Mouse (Mus musculus): ENCODE measurements around the gene Psmd9. TPM values are rescaled to one million over a fixed set of nuclear protein-coding genes. Genes with fewer than 3 reads are reported as not detected.

The Psmd9 gene
- 27.1 and 27.9 TPM in 2 replicates for polyA plus RNA-seq (2012; rRNA removed)

DNA sequence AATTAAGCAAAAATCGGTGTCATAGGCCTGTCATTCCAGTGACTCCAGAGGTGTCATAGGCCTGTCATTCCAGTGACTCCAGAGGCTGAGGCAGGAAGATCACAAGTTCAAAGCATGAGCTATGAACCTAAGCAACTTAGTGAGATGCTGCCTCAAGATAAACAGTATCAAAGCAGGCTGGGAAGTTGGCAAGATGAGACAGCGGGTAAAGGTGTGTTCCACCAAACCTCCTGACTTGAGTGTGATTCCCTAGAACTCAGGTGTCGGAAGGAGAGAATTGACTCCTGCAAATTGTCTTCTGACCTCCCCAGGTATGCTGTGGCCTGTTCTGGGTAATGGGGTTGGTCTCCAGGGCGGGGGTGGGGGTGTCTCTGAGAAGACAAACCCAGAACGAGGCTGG, at the start of gene Psmd9:
TSS of gene Psmd9 (plus strand) at position 130 of the 400 bp plus-strand sequence.
- no peak for TF ChIP-seq CTCF (IDR thresholded peaks at IDR 0.05; ENCODE audit: extremely low read depth, insufficient read depth, low read length)
- TF ChIP-seq POLR2A (IDR thresholded peaks at IDR 0.05; ENCODE audit: extremely low read depth, insufficient read depth, low read length) = no peak
- no peak within 1 kb of the TSS for H3K4me3 ChIP-seq (ENCODE audit: insufficient read depth, low read length)
- no peaks in the 10 kb centered on the region for H3K4me1 ChIP-seq (ENCODE audit: control insufficient read depth, insufficient read depth, low read length)
- H3K27ac ChIP-seq (ENCODE audit: insufficient read depth, low read length) = no peak within 1 kb of the TSS

DNA sequence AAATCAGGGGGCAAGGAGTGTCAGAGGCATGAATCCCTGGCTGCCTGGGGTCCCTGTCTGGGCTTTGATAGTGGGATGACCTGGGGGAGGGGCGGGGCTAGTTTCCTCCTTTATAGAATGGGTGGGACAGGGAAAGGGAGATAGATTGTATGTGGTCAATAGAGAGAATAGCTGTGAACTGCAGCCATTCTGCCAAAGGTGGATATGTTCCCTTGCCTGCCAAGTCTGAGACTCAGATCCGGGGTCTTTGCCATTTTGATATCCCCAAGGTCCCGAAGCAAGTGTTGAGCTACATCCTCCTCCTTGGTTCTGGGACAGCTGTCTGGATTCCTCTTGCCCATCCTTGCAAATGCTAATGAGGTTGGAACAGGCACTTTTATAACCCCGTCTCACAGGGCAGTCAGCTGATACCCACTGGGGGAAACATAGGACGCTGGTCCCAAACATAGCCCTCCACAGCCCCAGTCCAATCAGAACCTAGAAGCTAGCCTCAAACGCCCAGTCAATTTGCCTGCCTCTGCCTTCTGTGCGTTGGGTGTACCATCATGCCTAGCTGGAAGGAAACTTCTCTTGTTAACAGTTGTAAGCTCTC, 48.5 kb upstream of the Psmd9 start:
- TF ChIP-seq POLR2A (IDR thresholded peaks at IDR 0.05; ENCODE audit: extremely low read depth, insufficient read depth, low read length) (no peak), CTCF (IDR thresholded peaks at IDR 0.05; ENCODE audit: extremely low read depth, insufficient read depth, low read length) (no peak)
- Histone ChIP-seq H3K4me3 (ENCODE audit: insufficient read depth, low read length) (no peak overlapping the region), H3K4me1 (ENCODE audit: control insufficient read depth, insufficient read depth, low read length) (no peaks in the 10 kb centered on the region), H3K27ac (ENCODE audit: insufficient read depth, low read length) (no peak overlapping the region)

- no peak overlapping the region for H3K27ac ChIP-seq (ENCODE audit: insufficient read depth, low read length)
- H3K4me1 ChIP-seq (ENCODE audit: control insufficient read depth, insufficient read depth, low read length) = no peaks in the 10 kb centered on the region
- TF ChIP-seq POLR2A (IDR thresholded peaks at IDR 0.05; ENCODE audit: extremely low read depth, insufficient read depth, low read length) (no peak), CTCF (IDR thresholded peaks at IDR 0.05; ENCODE audit: extremely low read depth, insufficient read depth, low read length) (peak; percentile 34; the same call in 1 of the 2 replicates)
- no peak overlapping the region for H3K4me3 ChIP-seq (ENCODE audit: insufficient read depth, low read length)
These were observed 47.0 kb upstream of the Psmd9 start for GRCm38 (mm10) chr5:123122181-123122580.

DNA sequence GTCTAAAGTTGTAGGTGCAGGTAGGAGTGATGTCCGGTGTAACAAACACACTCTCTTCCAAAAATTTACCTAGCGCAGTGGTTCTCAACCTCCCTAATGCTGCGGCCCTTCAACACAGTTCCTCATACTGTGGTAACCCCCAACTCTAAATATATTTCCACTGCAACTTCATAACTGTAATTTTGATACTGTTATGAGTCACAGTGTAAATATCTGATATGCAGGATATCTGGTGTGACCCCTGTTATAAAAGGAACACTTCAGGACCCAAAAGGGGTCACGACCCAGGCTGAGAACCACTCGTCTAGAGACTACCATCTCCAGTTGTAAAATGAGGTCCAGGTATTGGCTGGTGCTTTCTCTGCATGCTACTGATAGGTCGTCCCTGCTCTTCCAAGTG, 44.1 kb upstream of the Psmd9 start:
- TF ChIP-seq CTCF (IDR thresholded peaks at IDR 0.05; ENCODE audit: extremely low read depth, insufficient read depth, low read length) (no peak), POLR2A (IDR thresholded peaks at IDR 0.05; ENCODE audit: extremely low read depth, insufficient read depth, low read length) (no peak)
- Histone ChIP-seq H3K27ac (ENCODE audit: insufficient read depth, low read length) (no peak overlapping the region), H3K4me1 (ENCODE audit: control insufficient read depth, insufficient read depth, low read length) (no peaks in the 10 kb centered on the region; the same call in 1 of the 2 replicates), H3K4me3 (ENCODE audit: insufficient read depth, low read length) (no peak overlapping the region)

GRCm38 (mm10) chr5:123125638-123126406, 43.4 kb upstream of the Psmd9 start:
- no peak for TF ChIP-seq POLR2A (IDR thresholded peaks at IDR 0.05; ENCODE audit: extremely low read depth, insufficient read depth, low read length)
- TF ChIP-seq CTCF (IDR thresholded peaks at IDR 0.05; ENCODE audit: extremely low read depth, insufficient read depth, low read length) = no peak
- H3K4me1 ChIP-seq (ENCODE audit: control insufficient read depth, insufficient read depth, low read length) = peaks cover 2% of the 10 kb centered on the region
- no peak overlapping the region for H3K27ac ChIP-seq (ENCODE audit: insufficient read depth, low read length)
- H3K4me3 ChIP-seq (ENCODE audit: insufficient read depth, low read length) = no peak overlapping the region

GRCm38 (mm10) chr5:123127031-123127430, 42.2 kb upstream of the Psmd9 start:
- TF ChIP-seq CTCF (IDR thresholded peaks at IDR 0.05; ENCODE audit: extremely low read depth, insufficient read depth, low read length) (no peak), POLR2A (IDR thresholded peaks at IDR 0.05; ENCODE audit: extremely low read depth, insufficient read depth, low read length) (no peak)
- H3K27ac ChIP-seq (ENCODE audit: insufficient read depth, low read length) = no peak overlapping the region
- no peak overlapping the region for H3K4me3 ChIP-seq (ENCODE audit: insufficient read depth, low read length)

GRCm38 (mm10) chr5:123128426-123129169, 40.6 kb upstream of the Psmd9 start:
- Histone ChIP-seq H3K27ac (ENCODE audit: insufficient read depth, low read length) (no peak overlapping the region), H3K4me1 (ENCODE audit: control insufficient read depth, insufficient read depth, low read length) (peaks cover 2% of the 10 kb centered on the region), H3K4me3 (ENCODE audit: insufficient read depth, low read length) (no peak overlapping the region)
- no peak for TF ChIP-seq CTCF (IDR thresholded peaks at IDR 0.05; ENCODE audit: extremely low read depth, insufficient read depth, low read length)
- no peak for TF ChIP-seq POLR2A (IDR thresholded peaks at IDR 0.05; ENCODE audit: extremely low read depth, insufficient read depth, low read length)

More at GRCm38 (mm10) chr5:123127031-123127430, 42.2 kb upstream of the Psmd9 start:
- H3K4me1 ChIP-seq (ENCODE audit: control insufficient read depth, insufficient read depth, low read length) = peaks cover 2% of the 10 kb centered on the region

- no peak overlapping the region for H3K27ac ChIP-seq (ENCODE audit: insufficient read depth, low read length)
- H3K4me3 ChIP-seq (ENCODE audit: insufficient read depth, low read length) = no peak overlapping the region
- no peak for TF ChIP-seq POLR2A (IDR thresholded peaks at IDR 0.05; ENCODE audit: extremely low read depth, insufficient read depth, low read length)
- no peak for TF ChIP-seq CTCF (IDR thresholded peaks at IDR 0.05; ENCODE audit: extremely low read depth, insufficient read depth, low read length)
- H3K4me1 ChIP-seq (ENCODE audit: control insufficient read depth, insufficient read depth, low read length) = peaks cover 2% of the 10 kb centered on the region
These were observed 39.9 kb upstream of the Psmd9 start for GRCm38 (mm10) chr5:123129170-123129757.

Measured in cortical plate, adult 2 months (tissue).